Mouse (Mus musculus): ENCODE data around the gene Cep164. TPM values are rescaled to one million over a fixed set of nuclear protein-coding genes. Genes with fewer than 3 reads are reported as not detected.

The Cep164 gene
- polyA plus RNA-seq, 1 experiment = 22.6 TPM

DNA sequence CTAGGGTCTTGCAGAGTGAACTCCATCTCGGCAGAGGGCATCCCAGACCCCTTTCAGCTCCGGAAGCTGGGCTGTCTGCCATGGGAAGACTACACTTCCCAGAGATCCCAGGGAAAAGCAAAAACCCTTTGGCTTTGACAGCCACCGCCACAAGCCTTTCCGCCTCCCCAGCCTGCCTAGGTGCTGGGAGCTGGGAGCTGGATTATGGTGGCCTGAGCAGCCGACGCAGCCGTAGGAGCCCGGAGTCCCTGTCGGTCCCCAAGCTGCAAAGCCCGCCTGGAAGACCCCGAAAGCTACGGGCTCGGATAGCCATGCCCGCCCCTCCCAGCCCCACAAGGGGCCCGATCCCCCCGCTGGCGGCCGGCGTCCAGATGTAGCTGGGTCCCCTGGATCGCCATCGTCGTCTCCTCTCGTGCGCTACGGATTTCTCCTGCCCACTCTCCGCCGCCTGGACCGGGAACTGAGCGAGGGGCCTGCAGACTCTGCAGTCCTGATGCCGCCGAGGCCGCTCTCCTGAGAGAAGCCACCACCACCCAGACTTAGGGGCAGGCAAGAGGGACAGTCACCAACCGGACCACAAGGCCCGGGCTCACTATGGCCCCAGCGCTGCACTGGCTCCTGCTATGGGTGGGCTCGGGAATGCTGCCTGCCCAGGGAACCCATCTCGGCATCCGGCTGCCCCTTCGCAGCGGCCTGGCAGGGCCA lies 10.1 kb upstream of the Cep164 start, which contains the start of gene Bace1:
Bace1 (plus strand) TSS at position 147 of the 705 bp plus-strand sequence.
- no peak for DNase-seq (ENCODE audit: low read depth)

DNA sequence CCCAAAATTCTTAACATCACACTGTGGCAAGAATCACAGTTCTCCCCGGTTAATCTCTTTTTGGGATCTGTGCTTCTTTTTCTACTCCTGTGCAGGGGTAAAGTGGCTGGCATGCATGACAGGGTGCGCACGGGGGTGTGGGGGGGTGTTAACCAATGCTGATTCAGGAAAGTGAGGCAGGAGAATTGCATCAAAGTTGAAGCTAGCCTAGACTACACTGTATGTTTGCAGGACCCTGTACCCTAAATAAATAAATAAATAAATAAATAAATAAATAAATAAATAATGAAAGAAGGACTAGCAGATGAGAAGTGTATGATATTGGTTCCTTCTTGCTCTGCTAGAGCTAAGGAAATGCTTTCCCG lies 9.6 kb upstream of the Cep164 start:
- DNase-seq (ENCODE audit: low read depth) = no peak

DNA sequence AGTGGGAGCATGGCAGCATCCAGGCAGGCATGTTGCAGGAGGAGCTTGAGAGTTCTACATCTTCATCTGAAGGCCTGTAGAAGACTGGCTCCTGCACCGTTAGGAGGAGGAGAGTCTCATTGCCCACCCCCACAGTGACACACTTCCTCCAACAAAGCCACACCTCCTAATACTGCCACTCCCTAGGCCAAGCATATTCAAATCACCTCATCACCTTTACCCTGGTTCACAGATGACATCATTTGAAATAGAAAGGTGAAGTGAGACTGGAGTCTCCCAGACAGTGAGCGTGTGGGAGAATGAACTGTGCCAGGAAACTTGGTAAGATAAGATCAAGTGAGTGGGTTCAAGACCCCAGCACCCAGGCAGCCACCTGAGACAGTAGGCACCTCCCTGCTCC lies 5.0 kb upstream of the Cep164 start:
- no peak for DNase-seq (ENCODE audit: low read depth)

DNA sequence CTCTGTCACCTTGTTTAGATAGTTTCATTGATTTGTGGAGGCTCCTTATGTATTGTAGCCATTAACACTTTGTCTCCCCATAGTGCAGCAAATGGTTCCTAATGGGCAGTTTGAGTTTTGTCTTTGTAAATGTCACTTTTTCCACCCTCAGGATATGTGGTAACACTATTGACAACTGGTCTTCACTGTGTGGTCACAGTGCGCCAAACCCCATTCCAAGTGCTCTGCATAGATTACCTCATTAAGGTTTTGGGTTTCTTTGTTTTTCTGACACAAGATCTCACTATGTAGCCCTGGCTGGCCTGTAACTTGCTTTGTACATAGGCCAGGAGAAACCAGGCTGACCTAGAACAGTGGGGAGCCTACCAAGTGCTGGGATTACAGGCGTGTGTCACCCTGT lies 4.4 kb upstream of the Cep164 start:
- no peak for DNase-seq (ENCODE audit: low read depth)

DNA sequence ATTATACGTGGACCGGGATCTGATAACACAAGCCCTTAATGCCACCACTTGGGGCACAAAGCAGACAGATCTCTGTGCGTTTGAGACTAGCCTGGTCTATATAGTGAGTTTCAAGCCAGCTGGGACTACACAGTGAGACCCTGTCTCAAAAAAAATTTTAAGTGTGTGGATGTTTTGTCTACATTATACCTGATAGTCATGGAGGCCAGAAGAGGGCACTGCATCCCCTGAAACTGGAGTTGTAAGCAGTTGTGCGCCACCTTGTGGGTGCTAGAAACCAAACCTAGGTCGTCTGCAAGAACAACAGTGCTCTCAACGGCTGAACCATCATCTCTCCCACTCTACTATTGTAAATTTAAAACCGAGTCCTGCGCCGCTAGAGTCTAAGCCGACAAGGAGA lies 616 bp upstream of the Cep164 start:
- DNase-seq (ENCODE audit: low read depth) = no peak

DNA sequence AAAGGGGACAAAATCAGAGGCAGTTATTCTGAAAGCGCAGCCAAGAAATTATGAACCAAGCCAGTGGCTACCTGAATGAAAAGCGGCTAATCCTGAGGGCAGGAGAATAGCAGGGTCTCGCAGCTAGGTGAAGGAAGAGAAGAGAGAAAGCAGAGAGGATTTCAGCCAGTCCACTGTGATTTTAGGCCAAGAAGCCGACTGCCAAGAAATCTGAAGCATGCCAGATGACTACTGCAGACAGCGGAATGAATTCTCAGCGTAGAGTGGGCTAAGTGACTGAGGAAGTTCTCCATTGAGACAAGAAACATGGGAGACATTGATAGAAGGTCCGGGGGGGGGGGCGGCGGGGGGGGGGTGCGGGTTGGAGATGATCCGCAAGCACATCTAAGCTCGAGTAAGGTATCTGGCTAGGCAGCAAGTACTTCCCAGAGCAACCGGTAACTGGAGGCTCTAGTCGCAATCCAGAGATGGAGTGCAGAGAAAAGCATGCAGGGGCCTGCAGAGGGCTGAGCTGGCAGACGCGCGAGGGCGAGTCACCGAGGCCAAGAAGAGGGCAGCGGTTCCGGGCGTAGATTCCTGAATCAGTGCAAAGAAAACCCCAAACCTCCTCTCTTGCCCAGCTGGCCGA lies 714 bp downstream of the Cep164 start:
- DNase-seq (ENCODE audit: low read depth) = no peak

DNA sequence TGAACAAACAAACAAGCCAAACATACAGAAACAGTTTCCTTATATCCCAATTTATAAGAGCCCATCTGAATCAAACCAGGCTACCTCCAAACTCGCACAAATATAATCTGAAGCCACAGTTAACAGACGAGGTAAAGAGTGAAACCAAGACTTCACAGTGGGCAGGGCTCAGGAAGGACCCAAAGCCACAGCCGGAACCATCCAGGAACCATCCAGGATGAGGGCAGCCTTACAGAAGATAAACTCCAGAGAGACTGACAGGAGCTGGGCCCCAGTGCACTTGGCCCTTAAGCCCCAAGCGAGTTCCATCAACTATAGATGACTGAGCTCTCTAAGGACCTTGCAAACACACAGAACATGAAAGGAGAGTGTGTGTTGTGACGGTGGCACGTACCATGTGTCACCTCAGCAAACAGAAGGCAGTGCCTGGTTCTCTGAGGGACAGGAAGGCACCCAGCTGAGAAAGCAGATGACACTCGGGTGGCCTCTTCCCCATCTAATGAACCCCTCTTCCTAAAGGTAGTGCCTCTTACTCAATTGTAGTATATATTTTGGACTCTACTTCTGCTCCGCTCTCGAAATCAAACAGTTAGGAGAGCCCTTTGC lies 10.0 kb downstream of the Cep164 start:
- DNase-seq (ENCODE audit: low read depth) = no peak

DNA sequence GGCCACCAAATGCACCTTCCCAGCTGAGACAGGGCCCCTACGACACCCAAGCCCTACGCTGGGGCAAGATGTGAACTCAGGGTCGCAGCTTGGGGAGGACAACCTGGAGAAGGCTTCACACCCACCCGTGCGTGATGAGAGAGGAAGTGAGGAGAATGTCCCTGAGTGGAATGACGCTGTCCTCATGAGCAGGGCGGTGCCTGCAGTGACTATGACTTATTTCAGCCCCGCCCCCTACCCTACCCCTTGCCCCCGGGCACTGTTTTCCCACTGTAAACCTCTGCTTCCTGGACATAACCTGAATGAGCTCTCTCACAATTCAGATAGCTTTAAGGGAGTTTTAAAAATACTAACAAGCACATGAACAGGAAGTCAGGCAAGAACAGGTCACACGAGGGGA lies 13.0 kb downstream of the Cep164 start:
- DNase-seq (ENCODE audit: low read depth) = no peak

DNA sequence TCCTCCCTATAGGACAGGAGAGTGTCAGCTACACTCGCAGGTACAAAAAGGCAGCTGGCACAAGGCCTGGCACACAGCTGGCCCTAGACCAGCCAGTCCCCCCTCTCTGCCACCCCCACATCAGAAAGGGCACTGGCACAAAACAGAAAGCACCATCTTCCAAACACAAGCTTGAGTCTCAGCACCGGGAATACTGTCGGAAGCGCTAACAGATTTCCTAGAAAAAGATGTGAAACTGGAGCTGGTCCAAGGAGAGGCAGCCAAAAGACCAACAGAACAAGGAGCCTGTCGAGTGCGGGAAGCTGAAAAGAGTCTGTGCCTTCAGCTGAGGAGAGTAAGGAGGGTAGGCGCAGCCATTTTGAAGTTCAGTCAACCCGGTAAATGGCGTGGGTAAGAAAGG lies 13.4 kb downstream of the Cep164 start:
- no peak for DNase-seq (ENCODE audit: low read depth)

DNA sequence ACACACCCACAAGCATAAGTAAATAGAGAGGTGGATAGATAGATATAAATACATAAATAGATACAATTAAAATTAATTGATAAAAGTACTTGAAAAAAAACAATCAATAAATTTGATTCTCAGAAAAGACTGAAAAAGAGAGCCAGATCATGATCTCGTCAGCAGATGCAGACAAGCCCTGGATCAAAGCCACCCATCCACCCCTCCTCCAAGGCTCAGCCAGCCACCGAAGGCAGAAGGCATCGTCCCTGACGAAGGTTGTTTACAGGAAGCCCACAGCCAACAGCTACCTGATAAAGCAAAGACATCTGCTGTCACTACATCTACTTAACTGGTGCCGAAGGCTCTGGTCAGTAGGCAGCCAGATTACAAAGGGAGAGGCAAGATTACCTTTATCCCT lies 16.5 kb downstream of the Cep164 start:
- no peak for DNase-seq (ENCODE audit: low read depth)

DNA sequence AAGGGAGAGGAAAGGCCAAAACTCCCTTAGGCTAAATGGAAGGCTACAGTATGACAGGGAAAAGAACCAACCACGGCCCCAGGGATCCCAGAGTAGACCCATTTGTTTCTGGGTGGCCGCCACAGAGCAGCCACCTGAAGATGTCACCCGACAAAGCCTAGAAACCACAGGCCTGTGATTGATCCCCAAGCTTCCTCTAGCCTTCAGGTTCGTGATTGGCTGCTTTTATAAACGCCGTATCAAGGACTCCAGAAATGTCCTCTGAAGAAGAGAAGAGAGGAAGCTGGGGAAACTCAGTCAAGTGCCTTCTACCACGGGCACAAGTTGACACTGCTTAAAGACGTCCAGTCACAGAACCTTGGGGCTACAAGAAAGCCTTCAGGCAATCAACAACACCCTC lies 20.7 kb downstream of the Cep164 start:
- no peak for DNase-seq (ENCODE audit: low read depth)

DNA sequence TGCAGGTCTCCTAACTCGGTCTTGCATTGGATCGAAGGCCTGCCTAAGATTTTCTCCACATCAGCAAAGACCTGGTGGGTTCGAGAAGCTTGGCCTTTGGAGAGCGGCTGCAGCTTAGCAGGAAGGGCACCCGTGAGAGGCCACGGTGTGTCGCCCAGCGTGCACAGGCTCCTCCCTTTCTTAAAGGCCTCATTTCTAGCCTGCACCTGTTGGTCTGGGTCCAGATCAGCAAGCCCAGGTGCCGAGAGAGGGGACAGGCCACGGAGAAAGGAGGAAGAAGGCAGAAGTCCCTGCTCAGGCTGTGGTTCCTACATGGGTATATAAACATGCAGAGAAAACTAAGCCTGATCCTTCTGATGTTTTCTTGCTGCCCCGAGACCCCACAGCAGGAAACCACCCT lies 21.2 kb downstream of the Cep164 start:
- no peak for DNase-seq (ENCODE audit: low read depth)

DNA sequence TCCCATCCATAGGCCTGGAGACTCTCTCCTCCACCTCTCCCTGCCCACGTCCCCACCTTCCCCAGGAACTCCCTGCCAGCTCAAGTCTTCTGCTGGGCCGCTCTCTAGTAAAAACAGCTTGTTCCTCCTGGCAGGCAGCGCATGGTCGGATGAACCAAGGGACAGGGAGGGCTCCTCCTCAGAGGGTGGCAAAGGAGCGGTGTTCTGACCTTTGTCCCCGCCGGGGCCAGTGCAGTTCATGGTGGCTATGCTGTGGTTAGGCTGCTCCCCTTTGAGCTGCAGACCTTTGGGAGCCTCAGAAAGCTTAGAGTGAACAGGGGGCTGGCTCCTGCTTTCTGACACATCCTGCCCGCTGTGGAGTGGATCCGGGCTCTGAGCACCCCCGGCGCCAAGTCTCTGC lies 21.6 kb downstream of the Cep164 start:
- no peak for DNase-seq (ENCODE audit: low read depth)

DNA sequence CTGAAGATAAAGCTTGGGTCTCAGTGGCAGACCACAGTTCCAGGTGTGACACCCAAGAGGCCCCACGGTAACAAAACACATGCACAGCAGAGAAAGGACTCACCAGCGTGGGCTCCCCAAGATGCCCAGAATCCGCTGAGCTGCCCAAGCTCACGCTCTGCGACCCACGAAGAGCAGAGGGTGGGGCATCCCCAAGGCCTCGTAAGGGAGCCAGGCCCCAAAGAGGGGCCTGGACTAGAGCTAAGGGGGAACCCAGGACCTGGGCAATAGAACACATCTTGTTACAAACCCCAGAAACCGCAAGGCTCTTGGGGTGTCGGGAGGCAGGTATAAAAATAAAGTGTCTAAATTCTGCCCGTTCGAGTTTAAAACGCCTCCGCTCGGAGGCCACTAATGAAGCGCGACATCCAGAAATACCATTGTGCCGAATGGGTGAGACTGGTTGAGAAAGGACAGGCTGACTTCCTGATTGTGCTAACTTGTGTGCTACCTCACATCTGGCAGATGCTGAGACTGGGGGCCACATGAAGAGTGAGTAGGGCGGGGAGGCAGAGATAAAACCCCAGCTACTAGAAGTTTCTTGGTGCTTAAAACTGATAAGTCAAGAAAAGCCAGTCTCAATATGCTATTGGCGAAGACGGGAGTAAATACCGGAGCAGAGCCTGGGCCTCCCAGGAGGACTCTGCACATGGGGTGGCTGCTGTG lies 25.3 kb downstream of the Cep164 start:
- no peak for DNase-seq (ENCODE audit: low read depth)

DNA sequence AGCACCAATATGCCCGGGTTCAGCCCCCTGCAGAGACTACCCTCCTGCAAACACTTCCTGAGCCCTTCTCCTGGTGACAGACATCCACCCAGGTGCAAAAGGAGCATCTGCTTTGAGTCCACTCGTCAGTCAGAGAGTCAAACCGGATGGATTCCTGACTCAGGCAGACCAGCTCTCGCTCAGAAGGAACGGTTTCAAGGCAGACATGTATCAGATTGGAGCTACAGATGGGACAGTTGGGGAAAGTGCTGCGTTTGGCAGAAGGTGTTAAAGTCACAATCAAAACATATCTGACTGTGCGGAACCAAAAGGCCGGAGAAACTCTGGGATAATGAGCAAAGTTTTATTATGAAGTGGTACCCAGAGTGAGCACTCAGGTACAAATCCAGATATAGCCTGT lies 29.1 kb downstream of the Cep164 start:
- no peak for DNase-seq (ENCODE audit: low read depth)

DNA sequence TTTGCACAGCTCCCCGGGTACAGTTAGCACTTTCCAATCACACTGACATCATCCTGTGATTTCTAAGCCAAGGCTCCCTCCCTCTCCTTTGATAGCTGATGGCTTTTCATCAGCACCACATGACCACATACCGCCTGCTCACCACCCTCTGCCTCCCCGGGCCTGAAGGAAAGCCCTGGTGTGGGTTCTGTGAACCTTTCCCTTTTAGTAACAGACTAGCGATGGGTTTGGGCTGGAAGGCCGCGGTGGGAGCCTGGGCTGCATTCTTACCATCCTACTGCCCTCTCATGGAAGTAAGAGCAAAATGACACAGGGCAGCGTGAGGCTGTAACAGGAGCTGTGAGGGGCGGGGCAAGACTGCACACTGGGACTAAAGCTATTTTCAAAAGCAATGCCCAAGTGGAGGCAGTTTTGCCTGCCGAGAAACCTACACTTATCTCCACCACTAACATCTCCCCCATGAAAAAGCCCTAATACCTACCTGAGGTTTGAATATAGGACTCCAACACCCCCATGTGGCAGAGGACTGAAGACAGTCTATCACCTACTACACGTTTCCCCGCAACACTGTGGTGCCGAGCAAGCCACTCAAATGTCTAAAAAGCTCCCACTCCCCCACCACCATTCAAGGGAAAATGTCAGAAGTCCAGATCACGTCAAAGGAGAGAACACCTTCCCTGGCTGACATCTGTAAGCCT lies 29.9 kb downstream of the Cep164 start:
- no peak for DNase-seq (ENCODE audit: low read depth)

DNA sequence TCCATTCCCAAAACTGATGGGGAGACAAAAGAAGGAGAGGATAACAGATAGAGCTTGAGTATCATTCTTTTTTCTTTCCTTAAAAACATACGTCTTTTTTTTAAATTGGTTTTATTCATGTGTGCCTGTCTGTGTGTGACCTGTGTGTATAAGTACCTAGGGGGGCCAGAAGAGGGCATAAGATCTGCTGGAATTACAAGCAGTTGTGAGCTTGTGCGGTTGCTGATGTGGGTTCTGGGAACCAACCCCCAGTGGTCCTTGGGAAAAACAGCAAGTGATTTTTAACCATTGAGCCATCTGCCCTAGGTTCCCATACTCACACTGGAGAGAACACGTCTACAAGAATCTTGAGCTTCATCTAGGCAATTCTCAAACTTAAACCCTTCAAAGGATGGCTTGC lies 31.2 kb downstream of the Cep164 start:
- no peak for DNase-seq (ENCODE audit: low read depth)

DNA sequence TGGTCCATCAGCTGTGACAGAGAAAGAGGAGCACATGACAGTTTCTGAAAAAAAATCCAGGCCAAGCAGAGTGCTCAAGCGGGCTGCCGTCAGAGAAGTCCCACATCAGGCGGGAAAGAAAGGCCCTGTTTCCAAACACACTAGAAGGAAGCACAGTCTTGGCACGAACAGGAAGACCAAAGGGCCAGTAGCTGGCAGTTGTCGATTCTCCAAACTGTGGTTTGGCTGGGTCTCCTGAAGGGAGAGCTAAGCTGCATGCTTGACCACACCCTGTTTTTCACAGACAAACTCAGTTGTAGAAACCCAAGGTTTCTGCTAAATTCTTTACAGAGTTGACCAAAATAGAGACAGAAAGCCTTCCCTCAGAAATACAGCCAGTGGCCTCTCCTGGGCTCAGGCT lies 32.8 kb downstream of the Cep164 start:
- DNase-seq (ENCODE audit: low read depth) = no peak

DNA sequence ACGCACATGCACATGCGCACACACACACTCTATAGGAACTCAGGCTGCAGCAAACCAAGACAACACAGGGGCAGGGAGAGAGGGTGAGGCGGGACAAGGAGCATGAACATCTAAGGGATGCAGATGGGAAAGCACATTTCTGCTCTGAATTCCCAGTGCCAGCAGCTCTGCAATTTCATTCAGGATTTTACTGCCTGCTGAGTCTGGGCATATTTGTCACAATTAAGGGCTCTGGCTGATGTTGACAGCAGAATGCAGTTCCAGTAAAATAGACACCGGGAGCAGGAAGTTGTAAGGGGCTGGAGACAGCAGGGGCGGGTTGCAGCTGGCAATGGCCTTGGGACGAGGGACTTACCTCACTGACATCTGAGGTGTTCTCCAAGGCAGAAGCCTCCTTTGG lies 34.8 kb downstream of the Cep164 start:
- DNase-seq (ENCODE audit: low read depth) = no peak

DNA sequence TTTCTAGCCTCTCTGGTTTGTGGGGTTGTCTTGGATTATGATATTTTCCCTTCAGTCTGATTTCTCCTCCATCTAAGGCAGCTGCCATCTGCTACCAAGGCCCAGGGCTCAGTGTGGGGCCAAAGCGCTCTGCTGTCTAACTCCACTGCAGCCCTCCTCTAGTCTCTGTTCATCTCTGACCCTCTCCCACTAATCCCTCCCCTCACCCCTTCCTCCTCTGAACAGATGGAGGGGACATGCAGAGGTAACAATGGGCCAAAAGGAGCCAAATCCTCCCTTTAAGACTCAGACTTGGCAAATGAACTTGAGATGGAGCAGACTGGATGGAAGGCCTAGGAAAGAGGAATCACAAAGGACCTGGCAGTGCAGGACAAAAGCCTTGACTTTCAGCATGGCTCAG lies 36.3 kb downstream of the Cep164 start:
- DNase-seq (ENCODE audit: low read depth) = no peak

DNA sequence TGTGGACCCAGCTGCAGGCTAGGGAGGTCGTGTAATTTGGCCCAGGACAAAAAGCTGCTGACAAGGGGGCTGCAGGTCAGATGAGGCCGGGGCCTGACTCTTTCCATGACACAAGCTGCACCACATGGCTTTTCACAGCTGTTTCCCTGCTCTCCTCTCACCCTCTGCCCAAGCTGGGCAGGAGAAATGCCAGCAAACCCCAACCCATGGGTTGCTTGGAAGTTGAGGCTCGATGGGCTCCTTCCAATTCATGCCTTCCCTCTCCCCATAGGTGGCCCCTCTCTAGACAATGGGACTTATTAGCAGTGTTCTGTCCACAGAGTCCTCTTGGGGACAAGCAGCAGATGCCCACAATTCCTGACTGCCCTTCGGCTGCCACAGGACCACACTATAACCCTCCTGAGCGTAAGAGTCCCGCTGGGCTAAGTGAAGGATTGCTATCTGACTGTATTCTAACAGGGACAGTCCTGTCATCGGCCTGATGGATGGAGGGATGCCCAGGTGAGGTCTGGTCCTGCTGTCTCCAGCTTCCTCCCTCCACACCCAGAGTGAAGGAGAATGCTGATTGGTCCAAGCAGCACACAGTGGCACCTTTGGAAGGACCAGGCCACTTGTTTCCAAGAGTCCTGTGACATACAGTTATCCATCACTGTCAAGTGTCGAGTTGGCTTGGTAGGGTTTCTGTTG lies 36.9 kb downstream of the Cep164 start:
- DNase-seq (ENCODE audit: low read depth) = no peak

DNA sequence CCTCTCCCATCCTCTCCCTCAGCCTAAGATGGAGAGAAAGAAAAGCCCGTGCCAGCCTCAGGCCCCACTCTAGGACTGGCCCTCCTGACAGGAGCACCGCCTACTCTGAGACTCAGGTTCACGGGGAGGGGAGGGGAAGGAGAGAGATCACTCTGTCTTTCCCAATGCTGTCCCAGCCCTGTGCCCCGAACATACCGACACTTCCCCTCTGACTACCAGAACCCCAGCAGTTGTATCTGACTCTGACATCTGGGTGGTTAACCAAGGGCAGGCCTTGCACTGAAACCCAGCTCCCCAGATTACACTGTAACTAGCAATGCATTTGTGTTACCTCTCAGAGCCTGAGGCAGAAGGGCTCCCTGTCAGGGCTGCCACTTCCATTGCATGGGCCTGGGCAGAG lies 40.1 kb downstream of the Cep164 start:
- DNase-seq (ENCODE audit: low read depth) = no peak

All from gonadal fat pad, adult 2 months (tissue).